Mouse (Mus musculus): ENCODE measurements around the gene Plekhb2. TPM values are rescaled to one million over a fixed set of nuclear protein-coding genes. Genes with fewer than 3 reads are reported as not detected.

Gene Plekhb2
- total RNA-seq, 2 experiments from 2014 or later, result 66.9 to 72.3 TPM

Other genes with a start within 250 kb of the Plekhb2 start
- 10 to 100 TPM; 72.6 to 78.1 TPM for gene Fam168b, start 6.9 kb upstream of the Plekhb2 start, total RNA-seq (2021)

Data from heart, postnatal 10 days (tissue).